Mouse (Mus musculus) skeletal muscle tissue, adult 2 months (tissue): ENCODE data around the gene Acan.

Experiments
- DNase-seq: peaks from one replicate; pipeline ENCODE4 v3.0.0-alpha.2; 2012; ENCODE audit warnings: low read depth, low spot score

Acan gene

GRCm38 (mm10) chr7:79139891-79140591 lies 86.8 kb downstream of the Acan start:
- no peak for DNase-seq

- peak; percentile 54 for DNase-seq
Observed at GRCm38 (mm10) chr7:79140897-79141296, 87.6 kb downstream of the Acan start.

- peak; percentile 83 for DNase-seq
Observed at GRCm38 (mm10) chr7:79147011-79147837, 93.9 kb downstream of the Acan start.

- DNase-seq = no peak
Observed at GRCm38 (mm10) chr7:79147931-79148653, 94.8 kb downstream of the Acan start.

GRCm38 (mm10) chr7:79148711-79149266 lies 95.5 kb downstream of the Acan start, which contains the start of gene Mfge8:
Gene Mfge8 (minus strand): TSS chr7:79149060.
- peak; percentile 81 for DNase-seq

- no peak for DNase-seq
Observed at GRCm38 (mm10) chr7:79149522-79149921, 96.2 kb downstream of the Acan start.

- no peak for DNase-seq
Observed at GRCm38 (mm10) chr7:79159406-79159805, 106.1 kb downstream of the Acan start.
